Mouse (Mus musculus): Measurements from ENCODE around the gene Kpna3. TPM values are rescaled to one million over a fixed set of nuclear protein-coding genes. Genes with fewer than 3 reads are reported as not detected.

The Kpna3 gene
- polyA plus RNA-seq, 1 experiment: 3.8 TPM

- Histone ChIP-seq H3K4me3 (ENCODE audit: extremely low read depth, insufficient read depth, insufficient read length) (no peak overlapping the region), H3K36me3 (ENCODE audit: control insufficient read depth, insufficient read depth, low read length) (peaks cover 6% of the 10 kb centered on the region; the same call in 1 of the 2 replicates), H3K4me1 (ENCODE audit: control insufficient read depth, insufficient read depth, insufficient read length) (peaks cover 9% of the 10 kb centered on the region), H3K27me3 (ENCODE audit: control insufficient read depth, insufficient read depth, low read length) (no peaks in the 10 kb centered on the region), H3K27ac (ENCODE audit: insufficient read depth, low read length) (peak overlapping the region; percentile 69; the same call in 1 of the 2 replicates)
- TF ChIP-seq CTCF (IDR thresholded peaks at IDR 0.05; ENCODE audit: extremely low read depth, insufficient read depth, insufficient read length, insufficient replicate concordance) (no peak), POLR2A (IDR thresholded peaks at IDR 0.05; ENCODE audit: low read depth, low read length) (no peak)
- DNase-seq (ENCODE audit: low read depth in 1 of 2, low spot score in 2 of 2): no peak
These were observed 33.9 kb downstream of the Kpna3 start for GRCm38 (mm10) chr14:61405761-61406160.

GRCm38 (mm10) chr14:61404941-61405340 lies 34.7 kb downstream of the Kpna3 start:
- peaks cover 6% of the 10 kb centered on the region; the same call in 1 of the 2 replicates for H3K36me3 ChIP-seq (ENCODE audit: control insufficient read depth, insufficient read depth, low read length)
- WGBS: 95% methylated on average over 3 of the region's 3 CpGs

GRCm38 (mm10) chr14:61394745-61395144 lies 44.9 kb downstream of the Kpna3 start:
- Histone ChIP-seq H3K27me3 (ENCODE audit: control insufficient read depth, insufficient read depth, low read length) (no peaks in the 10 kb centered on the region), H3K4me3 (ENCODE audit: extremely low read depth, insufficient read depth, insufficient read length) (no peak overlapping the region), H3K36me3 (ENCODE audit: control insufficient read depth, insufficient read depth, low read length) (no peaks in the 10 kb centered on the region; the same call in 1 of the 2 replicates), H3K4me1 (ENCODE audit: control insufficient read depth, insufficient read depth, insufficient read length) (no peaks in the 10 kb centered on the region; the same call in 1 of the 2 replicates), H3K27ac (ENCODE audit: insufficient read depth, low read length) (no peak overlapping the region)
- TF ChIP-seq POLR2A (IDR thresholded peaks at IDR 0.05; ENCODE audit: low read depth, low read length) (no peak), CTCF (IDR thresholded peaks at IDR 0.05; ENCODE audit: extremely low read depth, insufficient read depth, insufficient read length, insufficient replicate concordance) (no peak)
- 92% methylated on average over 6 of the region's 6 CpGs for WGBS
- no peak for DNase-seq (ENCODE audit: low read depth in 1 of 2, low spot score in 2 of 2)

More at GRCm38 (mm10) chr14:61404941-61405340, 34.7 kb downstream of the Kpna3 start:
- DNase-seq (ENCODE audit: low read depth in 1 of 2, low spot score in 2 of 2): no peak
- Histone ChIP-seq H3K27me3 (ENCODE audit: control insufficient read depth, insufficient read depth, low read length) (no peaks in the 10 kb centered on the region), H3K4me3 (ENCODE audit: extremely low read depth, insufficient read depth, insufficient read length) (no peak overlapping the region), H3K4me1 (ENCODE audit: control insufficient read depth, insufficient read depth, insufficient read length) (peaks cover 7% of the 10 kb centered on the region; the same call in 1 of the 2 replicates), H3K27ac (ENCODE audit: insufficient read depth, low read length) (no peak overlapping the region)
- TF ChIP-seq CTCF (IDR thresholded peaks at IDR 0.05; ENCODE audit: extremely low read depth, insufficient read depth, insufficient read length, insufficient replicate concordance) (no peak), POLR2A (IDR thresholded peaks at IDR 0.05; ENCODE audit: low read depth, low read length) (no peak)

- H3K27me3 ChIP-seq (ENCODE audit: control insufficient read depth, insufficient read depth, low read length): no peaks in the 10 kb centered on the region
- no peak overlapping the region for H3K4me3 ChIP-seq (ENCODE audit: extremely low read depth, insufficient read depth, insufficient read length)
- 96% methylated on average over 3 of the region's 3 CpGs for WGBS
- H3K4me1 ChIP-seq (ENCODE audit: control insufficient read depth, insufficient read depth, insufficient read length): no peaks in the 10 kb centered on the region; the same call in 1 of the 2 replicates
- TF ChIP-seq POLR2A (IDR thresholded peaks at IDR 0.05; ENCODE audit: low read depth, low read length) (no peak), CTCF (IDR thresholded peaks at IDR 0.05; ENCODE audit: extremely low read depth, insufficient read depth, insufficient read length, insufficient replicate concordance) (no peak)
- H3K27ac ChIP-seq (ENCODE audit: insufficient read depth, low read length): no peak overlapping the region
- peaks cover 1% of the 10 kb centered on the region; the same call in 1 of the 2 replicates for H3K36me3 ChIP-seq (ENCODE audit: control insufficient read depth, insufficient read depth, low read length)
- DNase-seq (ENCODE audit: low read depth in 1 of 2, low spot score in 2 of 2): no peak
These were observed 49.1 kb downstream of the Kpna3 start for GRCm38 (mm10) chr14:61390586-61390985.

- Histone ChIP-seq H3K27me3 (ENCODE audit: control insufficient read depth, insufficient read depth, low read length) (no peaks in the 10 kb centered on the region), H3K36me3 (ENCODE audit: control insufficient read depth, insufficient read depth, low read length) (peaks cover 13% of the 10 kb centered on the region), H3K27ac (ENCODE audit: insufficient read depth, low read length) (no peak overlapping the region), H3K4me1 (ENCODE audit: control insufficient read depth, insufficient read depth, insufficient read length) (no peaks in the 10 kb centered on the region), H3K4me3 (ENCODE audit: extremely low read depth, insufficient read depth, insufficient read length) (no peak overlapping the region)
- DNase-seq (ENCODE audit: low read depth in 1 of 2, low spot score in 2 of 2): no peak
- no peak for TF ChIP-seq POLR2A (IDR thresholded peaks at IDR 0.05; ENCODE audit: low read depth, low read length)
- no peak for TF ChIP-seq CTCF (IDR thresholded peaks at IDR 0.05; ENCODE audit: extremely low read depth, insufficient read depth, insufficient read length, insufficient replicate concordance)
- WGBS: 93% methylated on average over 2 of the region's 2 CpGs
These were observed 72.4 kb downstream of the Kpna3 start for GRCm38 (mm10) chr14:61367290-61367689.

GRCm38 (mm10) chr14:61364656-61365055 lies 75.0 kb downstream of the Kpna3 start:
- WGBS: 82% methylated on average over 3 of the region's 3 CpGs
- no peak overlapping the region for H3K4me3 ChIP-seq (ENCODE audit: extremely low read depth, insufficient read depth, insufficient read length)
- H3K4me1 ChIP-seq (ENCODE audit: control insufficient read depth, insufficient read depth, insufficient read length): peaks cover 3% of the 10 kb centered on the region; the same call in 1 of the 2 replicates
- peaks cover 9% of the 10 kb centered on the region for H3K36me3 ChIP-seq (ENCODE audit: control insufficient read depth, insufficient read depth, low read length)
- TF ChIP-seq POLR2A (IDR thresholded peaks at IDR 0.05; ENCODE audit: low read depth, low read length) (no peak), CTCF (IDR thresholded peaks at IDR 0.05; ENCODE audit: extremely low read depth, insufficient read depth, insufficient read length, insufficient replicate concordance) (no peak)
- DNase-seq (ENCODE audit: low read depth in 1 of 2, low spot score in 2 of 2): no peak
- no peaks in the 10 kb centered on the region for H3K27me3 ChIP-seq (ENCODE audit: control insufficient read depth, insufficient read depth, low read length)
- no peak overlapping the region for H3K27ac ChIP-seq (ENCODE audit: insufficient read depth, low read length)

- H3K27ac ChIP-seq (ENCODE audit: insufficient read depth, low read length): no peak overlapping the region
- H3K4me1 ChIP-seq (ENCODE audit: control insufficient read depth, insufficient read depth, insufficient read length): peaks cover 3% of the 10 kb centered on the region; the same call in 1 of the 2 replicates
- peaks cover 7% of the 10 kb centered on the region for H3K36me3 ChIP-seq (ENCODE audit: control insufficient read depth, insufficient read depth, low read length)
- WGBS: 98% methylated on average over 2 of the region's 2 CpGs
- no peak for DNase-seq (ENCODE audit: low read depth in 1 of 2, low spot score in 2 of 2)
- H3K27me3 ChIP-seq (ENCODE audit: control insufficient read depth, insufficient read depth, low read length): no peaks in the 10 kb centered on the region
- no peak for TF ChIP-seq POLR2A (IDR thresholded peaks at IDR 0.05; ENCODE audit: low read depth, low read length)
- no peak for TF ChIP-seq CTCF (IDR thresholded peaks at IDR 0.05; ENCODE audit: extremely low read depth, insufficient read depth, insufficient read length, insufficient replicate concordance)
- no peak overlapping the region for H3K4me3 ChIP-seq (ENCODE audit: extremely low read depth, insufficient read depth, insufficient read length)
These were observed 75.9 kb downstream of the Kpna3 start for GRCm38 (mm10) chr14:61363734-61364133.

Data from spleen, adult 2 months (tissue).